ENCODE assay signal across 10 mouse cellular contexts in the genomic region with DNA sequence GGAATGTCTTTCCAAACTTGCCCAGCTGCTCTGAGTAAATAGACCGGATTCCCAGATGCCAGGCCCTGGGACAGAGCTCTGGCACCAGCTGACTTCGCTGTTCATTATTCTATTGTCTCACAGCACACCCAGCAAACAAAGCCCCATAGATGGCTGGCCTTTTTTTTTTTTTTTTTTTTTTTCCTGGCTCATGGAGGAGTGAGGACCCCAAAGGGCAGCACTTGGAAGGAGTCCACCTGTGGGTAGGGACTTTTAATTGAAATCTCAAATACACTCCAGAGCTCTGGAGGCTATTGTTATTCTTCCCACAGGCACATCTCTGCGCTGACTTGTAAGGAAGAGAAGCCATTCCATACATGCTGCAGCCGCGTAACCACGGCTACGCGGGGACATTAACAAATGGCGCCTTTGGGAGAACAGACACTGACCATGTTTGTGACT.
DNase-seq lines count a peak whose midpoint lies in the region; ATAC-seq and TF ChIP-seq lines count a peak whose summit lies in the region.
"Had no signal": no experiment of that assay in that cellular context is flagged by ENCODE, and none has a peak within 500 bp of the region (broad histone marks: within the 10 kb centered on the region; RNA-seq: fewer than 3 reads in every experiment).

No protein-coding gene starts in this region.

- no peak overlapping the region; the same call in 1 of the 2 replicates for H3K4me2 ChIP-seq in forebrain, embryonic 16.5 days (ENCODE audit: low read length)
- H3K4me2 ChIP-seq in midbrain, embryonic 11.5 days, result no peak overlapping the region
- no peak overlapping the region for H3K4me2 ChIP-seq in intestine, postnatal 0 days (replicated peaks; ENCODE audit: low read depth)
- H3K4me2 ChIP-seq: liver, embryonic 15.5 days had no signal

- peak in 1 of 2 experiments; percentile 9 for DNase-seq in layer of hippocampus, adult 2 months (ENCODE audit: low spot score in 2 of 2)
- DNase-seq in layer of hippocampus, adult 9-10 months (ENCODE audit: low spot score), result no peak
- peak; percentile 84 for DNase-seq in midbrain, embryonic 11.5 days (ENCODE audit: low spot score, missing footprints)
- peak; percentile 57 for DNase-seq in telencephalon, adult 2 months (ENCODE audit: low read depth, low spot score)
- DNase-seq in thymus, postnatal 4 days, result no peak
- DNase-seq in adipocyte (ENCODE audit: low spot score), result no peak

- H3K27ac ChIP-seq in layer of hippocampus, adult 2 months, result no peak overlapping the region
- H3K27ac ChIP-seq in forebrain, embryonic 16.5 days (ENCODE audit: low read length), result no peak overlapping the region
- H3K27ac ChIP-seq in midbrain, embryonic 11.5 days (ENCODE audit: low read depth, low read length), result 0 out of 2 replicates have a peak overlapping the region, but pooled peaks have one; percentile 48
- no peak overlapping the region for H3K27ac ChIP-seq in intestine, postnatal 0 days (ENCODE audit: low read depth, low read length)
- H3K27ac ChIP-seq: kidney, postnatal 0 days; liver, embryonic 15.5 days had no signal

- no peaks in the 10 kb centered on the region for H3K9me3 ChIP-seq in forebrain, embryonic 16.5 days (ENCODE audit: control insufficient read depth, low read length)
- no peaks in the 10 kb centered on the region for H3K9me3 ChIP-seq in midbrain, embryonic 11.5 days (ENCODE audit: control insufficient read depth, low read length)
- H3K9me3 ChIP-seq in intestine, postnatal 0 days (ENCODE audit: control insufficient read depth), result no peaks in the 10 kb centered on the region
- H3K9me3 ChIP-seq: liver, embryonic 15.5 days had no signal

- no peak overlapping the region for H3K9ac ChIP-seq in forebrain, embryonic 16.5 days (replicated peaks; ENCODE audit: low read depth, low read length)
- H3K9ac ChIP-seq in midbrain, embryonic 11.5 days (ENCODE audit: low read length), result no peak overlapping the region
- no peak overlapping the region for H3K9ac ChIP-seq in intestine, postnatal 0 days (ENCODE audit: low read depth, low read length)
- H3K9ac ChIP-seq: liver, embryonic 15.5 days had no signal

- no peaks in the 10 kb centered on the region; the same call in 1 of the 2 replicates for H3K4me1 ChIP-seq in forebrain, embryonic 16.5 days (replicated peaks; ENCODE audit: control insufficient read depth, insufficient read depth, low read length)
- H3K4me1 ChIP-seq in midbrain, embryonic 11.5 days (ENCODE audit: control insufficient read depth, insufficient read depth, low read length), result no peaks in the 10 kb centered on the region
- H3K4me1 ChIP-seq in intestine, postnatal 0 days (replicated peaks; ENCODE audit: control insufficient read depth, insufficient read depth, low read length), result no peaks in the 10 kb centered on the region
- H3K4me1 ChIP-seq: liver, embryonic 15.5 days had no signal

- TF ChIP-seq CTCF in layer of hippocampus, adult 2 months (conservative IDR thresholded peaks at IDR 0.05), result no peak
- TF ChIP-seq CTCF in intestine, postnatal 0 days (IDR thresholded peaks at IDR 0.05; ENCODE audit: low read depth), result no peak

- peak overlapping the region; percentile 32; the same call in 1 of the 2 replicates for H3K4me3 ChIP-seq in layer of hippocampus, adult 2 months
- no peak overlapping the region for H3K4me3 ChIP-seq in forebrain, embryonic 16.5 days (replicated peaks; ENCODE audit: low read length)
- H3K4me3 ChIP-seq in midbrain, embryonic 11.5 days (ENCODE audit: low read depth, low read length), result no peak overlapping the region
- H3K4me3 ChIP-seq in intestine, postnatal 0 days (ENCODE audit: low read depth, low read length), result no peak overlapping the region
- H3K4me3 ChIP-seq: liver, embryonic 15.5 days had no signal

- peak; percentile 89 for ATAC-seq in forebrain, embryonic 16.5 days
- peak; percentile 89 for ATAC-seq in midbrain, embryonic 11.5 days (ENCODE audit: low FRiP score)
- no peak for ATAC-seq in intestine, postnatal 0 days

- H3K27me3 ChIP-seq in forebrain, embryonic 16.5 days (replicated peaks; ENCODE audit: control insufficient read depth, insufficient read depth, low read length), result no peaks in the 10 kb centered on the region
- H3K27me3 ChIP-seq in midbrain, embryonic 11.5 days (ENCODE audit: control insufficient read depth, insufficient read depth, low read length), result no peaks in the 10 kb centered on the region
- H3K27me3 ChIP-seq in intestine, postnatal 0 days (replicated peaks; ENCODE audit: control insufficient read depth, insufficient read depth, low read length), result no peaks in the 10 kb centered on the region
- H3K27me3 ChIP-seq: liver, embryonic 15.5 days had no signal

- 71% methylated on average over 9 of the region's 9 CpGs for WGBS in forebrain, embryonic 16.5 days
- 80% methylated on average over 9 of the region's 9 CpGs for WGBS in midbrain, embryonic 11.5 days
- WGBS in intestine, postnatal 0 days, result 86% methylated on average over 9 of the region's 9 CpGs

- no peaks in the 10 kb centered on the region for H3K36me3 ChIP-seq in forebrain, embryonic 16.5 days (ENCODE audit: control insufficient read depth, insufficient read depth)
- H3K36me3 ChIP-seq in midbrain, embryonic 11.5 days (ENCODE audit: control insufficient read depth, insufficient read depth, low read length), result no peaks in the 10 kb centered on the region
- H3K36me3 ChIP-seq in intestine, postnatal 0 days (ENCODE audit: control insufficient read depth, insufficient read depth), result no peaks in the 10 kb centered on the region
- H3K36me3 ChIP-seq: liver, embryonic 15.5 days had no signal

Comparison
In these comparisons a context has a peak if more than half of its experiments do, and no peak if none do; other contexts are left out.
1. DNase-seq: peak in midbrain, embryonic 11.5 days (single experiment) and telencephalon, adult 2 months (single experiment); none in layer of hippocampus, adult 9-10 months (single experiment), thymus, postnatal 4 days (single experiment) and adipocyte (single experiment).